Mouse (Mus musculus) Patski (cell line): ENCODE data around the gene Chit1. TPM values are rescaled to one million over a fixed set of nuclear protein-coding genes. Genes with fewer than 3 reads are reported as not detected.

ENCODE experiments used
- ATAC-seq: fragments of 100-300 bp; one replicate; pipeline ENCODE4 v1.8.0; 2021
- CTCF ChIA-PET: fragments of 350-600 bp; sonication (Branson Sonifier 250); formaldehyde crosslinking; loops from one replicate; lab custom pipeline; 2022; ENCODE audit warnings: inconsistent platforms; lab: Charles Lee
- POLR2A ChIA-PET: fragments of 350-600 bp; sonication (Branson Sonifier 250); formaldehyde crosslinking; loops from one replicate; lab custom pipeline; 2022; ENCODE audit warnings: antibody characterized with exemption, inconsistent platforms; lab: Charles Lee
- DNase-seq: peaks from one replicate; pipeline ENCODE4 v3.0.0-alpha.2; 2011; ENCODE audit warnings: low read depth, low spot score
- H3K27me3 ChIP-seq: fragments of 371-371 bp; one replicate; pipeline ENCODE4 v1.5.1; 2021
- CTCF ChIP-seq: fragments of 100-300 bp; IDR thresholded peaks from one replicate; pipeline ENCODE4 v1.5.1; 2021
- in situ Hi-C: fragments of 300-500 bp; cut with MboI; formaldehyde crosslinking; loops from 3 replicates; pipeline ENCODE4 v1.11.1; 2018; ENCODE audit warnings: low pct_unique_long_range_greater_than_20kb, mixed read lengths
- polyA plus RNA-seq: library from polyadenylated mRNA; unstranded; gene quantifications from one replicate; pipeline ENCODE4 v1.2.3, GENCODE M21; 2021

Chit1 gene
- polyA plus RNA-seq, 1 experiment from 2014 or later = not detected

DNA sequence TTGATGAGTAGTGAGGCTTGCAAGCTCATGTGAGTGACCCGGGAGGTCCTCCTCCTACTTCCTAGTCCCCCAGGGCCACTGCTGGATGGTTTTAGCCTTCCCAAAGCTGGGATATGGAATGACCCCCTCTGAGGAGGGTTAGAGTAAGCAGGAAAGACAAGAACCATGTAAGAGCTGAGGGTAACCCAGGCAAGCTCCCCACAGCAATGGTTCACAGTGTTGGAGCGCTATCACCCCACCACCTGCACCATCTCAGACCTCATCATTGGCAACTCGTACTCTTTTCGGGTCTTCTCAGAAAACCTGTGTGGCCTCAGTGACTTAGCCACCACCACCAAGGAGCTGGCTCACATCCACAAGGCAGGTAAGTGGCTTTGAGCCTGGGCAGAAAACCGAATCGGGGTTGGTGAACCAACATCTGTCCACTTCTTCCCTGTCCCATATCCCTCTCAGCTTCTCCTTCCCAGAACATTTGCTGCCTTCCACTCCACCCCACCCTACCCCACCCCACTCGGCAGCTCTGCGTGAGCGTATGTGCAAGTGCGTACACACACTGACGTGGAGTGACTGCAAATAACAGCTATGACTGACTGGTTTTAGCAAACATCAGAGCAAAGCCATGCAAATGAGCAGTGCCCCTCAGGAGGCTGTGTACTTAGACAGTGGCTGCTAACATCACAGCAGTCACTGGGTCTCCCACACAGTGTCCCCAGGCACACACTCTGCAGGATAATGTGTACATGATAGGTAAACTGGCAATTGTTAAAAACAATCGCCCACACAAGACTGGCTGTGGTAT is 87.4 kb downstream of the Chit1 start:
- ATAC-seq (no peak), DNase-seq (no peak)
- no peaks in the 10 kb centered on the region for H3K27me3 ChIP-seq
- ChIA-PET POLR2A (no interaction called here), CTCF (no interaction called here)
- in situ Hi-C loops = no loop called here
- no peak for TF ChIP-seq CTCF

- in situ Hi-C loops = loop anchor here (10.0 kb wide), 1 partner anchor 46 kb away; no protein-coding TSS in a partner anchor
- POLR2A ChIA-PET = no interaction called here
- CTCF ChIA-PET = no interaction called here
- no peak for ATAC-seq
- DNase-seq = no peak
- no peaks in the 10 kb centered on the region for H3K27me3 ChIP-seq
- TF ChIP-seq CTCF = no peak
These were observed 89.4 kb downstream of the Chit1 start for GRCm38 (mm10) chr1:134200481-134200880.

Other genes starting within 250 kb of the Chit1 start
- 0.04 TPM for gene Optc, start 203.2 kb upstream of the Chit1 start, polyA plus RNA-seq
- 0.05 TPM for gene Prelp, start 189.8 kb upstream of the Chit1 start, polyA plus RNA-seq
- 0.10 TPM for gene Fmod, start 74.0 kb upstream of the Chit1 start, polyA plus RNA-seq
- gene Btg2, start 32.1 kb upstream of the Chit1 start, polyA plus RNA-seq = 90.2 TPM
- 1.6 TPM for gene Chil1, start 70.9 kb downstream of the Chit1 start, polyA plus RNA-seq
- not detected for gene Mybph, start 82.2 kb downstream of the Chit1 start, polyA plus RNA-seq
- gene Adora1, start 124.2 kb downstream of the Chit1 start, polyA plus RNA-seq = 2.4 TPM
- gene Myog, start 178.7 kb downstream of the Chit1 start, polyA plus RNA-seq = not detected
- gene Ppfia4, start 221.7 kb downstream of the Chit1 start, polyA plus RNA-seq = 0.30 TPM